Mouse (Mus musculus) embryonic facial prominence, embryonic 11.5 days (tissue): Measurements from ENCODE around the gene Abcb1b. TPM values are rescaled to one million over a fixed set of nuclear protein-coding genes. Genes with fewer than 3 reads are reported as not detected.
A peak's percentile ranks its signal among the peaks of the same experiment; 100 is the strongest.
"Not testable (repeated sequence)": the region's sequence is repeated elsewhere in the genome, so short reads cannot be mapped to it uniquely, and the experiment has no call there.

Source experiments
- ATAC-seq: fragments of 200-750 bp; cut with Nextera tagmentation; replicated peaks from 2 replicates; pipeline ENCODE4 v1.8.0; 2017; ENCODE audit warnings: low read depth; ENCODE audit not compliant: insufficient number of reproducible peaks, low FRiP score, low TSS enrichment
- DNase-seq: peaks from one replicate; pipeline ENCODE4 v3.0.0-alpha.2; 2015; ENCODE audit warnings: low spot score
- H3K27ac ChIP-seq: fragments of 300-500 bp; sonication (generic); replicated peaks from 2 replicates; pipeline ENCODE4 v1.5.1; 2014; ENCODE audit warnings: mild to moderate bottlenecking, low read depth, low read length, control low read depth
- H3K27me3 ChIP-seq: fragments of 300-500 bp; sonication (generic); 2 replicates; pipeline ENCODE4 v1.6.1; 2014; ENCODE audit warnings: mild to moderate bottlenecking, low read length, moderate library complexity, mixed read lengths; ENCODE audit not compliant: control insufficient read depth, insufficient read depth
- H3K36me3 ChIP-seq: fragments of 300-500 bp; sonication (generic); replicated peaks from 2 replicates; pipeline ENCODE4 v1.6.1; 2014; ENCODE audit warnings: low read depth, mild to moderate bottlenecking, low read length, moderate library complexity, mixed read lengths; ENCODE audit not compliant: control insufficient read depth, insufficient read depth
- H3K4me1 ChIP-seq: fragments of 300-500 bp; sonication (generic); 2 replicates; pipeline ENCODE4 v1.6.1; 2014; ENCODE audit warnings: low read length, mixed read lengths; ENCODE audit not compliant: control insufficient read depth, insufficient read depth
- H3K4me2 ChIP-seq: fragments of 300-500 bp; sonication (generic); 2 replicates; pipeline ENCODE4 v1.6.1; 2014; ENCODE audit warnings: low read depth, mild to moderate bottlenecking, control low read depth, low read length, moderate library complexity
- H3K4me3 ChIP-seq: fragments of 300-500 bp; sonication (generic); 2 replicates; pipeline ENCODE4 v1.5.1; 2014; ENCODE audit warnings: low read depth, low read length, control low read depth
- H3K9ac ChIP-seq: fragments of 300-500 bp; sonication (generic); replicated peaks from 2 replicates; pipeline ENCODE4 v1.6.1; 2014; ENCODE audit warnings: mild to moderate bottlenecking, control low read depth, low read length
- H3K9me3 ChIP-seq: fragments of 300-500 bp; sonication (generic); replicated peaks from 2 replicates; pipeline ENCODE4 v1.6.1; 2016; ENCODE audit warnings: mild to moderate bottlenecking, low read length, inconsistent platforms, mixed read lengths; ENCODE audit not compliant: control insufficient read depth
- WGBS: fragments of 180-500 bp; shearing (Covaris S2); extraction: QIAGEN DNeasy Blood & Tissue Kit; methylation state at CpG from one replicate; pipeline ENCODE4 v1.1.7; 2014; 5-methylcytosine and 5-hydroxymethylcytosine counted together
- polyA plus RNA-seq: library from polyadenylated mRNA; unstranded; fragments of >200 nt; fragmentation: Nextera tagmentation; extraction: Ambion mirVana; gene quantifications from 2 replicates; pipeline ENCODE4 v1.2.1, GENCODE M21; 2014

Abcb1b gene
- polyA plus RNA-seq, 1 experiment from 2014 or later, result 0.77 TPM

- H3K4me3 ChIP-seq, result no peak overlapping the region
- WGBS, result 79% methylated on average over 1 of the region's 1 CpGs
- H3K9ac ChIP-seq, result no peak overlapping the region
- ATAC-seq (no peak), DNase-seq (no peak)
- no peaks in the 10 kb centered on the region for H3K36me3 ChIP-seq
- H3K27me3 ChIP-seq, result no peaks in the 10 kb centered on the region
- no peak overlapping the region for H3K27ac ChIP-seq
- no peaks in the 10 kb centered on the region for H3K4me1 ChIP-seq
- no peaks in the 10 kb centered on the region for H3K9me3 ChIP-seq
- no peak overlapping the region for H3K4me2 ChIP-seq
Observed at GRCm38 (mm10) chr5:8813872-8814271, 15.9 kb downstream of the Abcb1b start.

- Histone ChIP-seq H3K9ac (no peak overlapping the region), H3K27ac (no peak overlapping the region), H3K36me3 (no peaks in the 10 kb centered on the region), H3K9me3 (no peaks in the 10 kb centered on the region), H3K4me2 (peak overlapping the region; percentile 13; the same call in 1 of the 2 replicates), H3K4me3 (no peak overlapping the region; the same call in 1 of the 2 replicates), H3K4me1 (no peaks in the 10 kb centered on the region), H3K27me3 (no peaks in the 10 kb centered on the region)
- 16% methylated on average over 6 of the region's 8 CpGs for WGBS
- no peak for DNase-seq
- 0 out of 2 replicates have a peak, but pooled peaks have one; percentile 48 for ATAC-seq
Observed at GRCm38 (mm10) chr5:8819635-8820591, 22.0 kb downstream of the Abcb1b start.

GRCm38 (mm10) chr5:8820592-8821104 lies 22.7 kb downstream of the Abcb1b start:
- not testable (repeated sequence) for H3K27me3 ChIP-seq, H3K4me1 ChIP-seq, H3K9ac ChIP-seq, H3K36me3 ChIP-seq, ATAC-seq, H3K4me2 ChIP-seq, H3K27ac ChIP-seq, H3K9me3 ChIP-seq, H3K4me3 ChIP-seq, DNase-seq
- 3% methylated on average over 4 of the region's 6 CpGs for WGBS

GRCm38 (mm10) chr5:8838661-8839438 lies 40.9 kb downstream of the Abcb1b start:
- ATAC-seq (no peak), DNase-seq (no peak)
- WGBS, result 68% methylated on average over 8 of the region's 8 CpGs
- H3K9ac ChIP-seq, result no peak overlapping the region
- H3K36me3 ChIP-seq, result no peaks in the 10 kb centered on the region
- H3K27ac ChIP-seq, result no peak overlapping the region
- H3K4me3 ChIP-seq, result no peak overlapping the region
- no peaks in the 10 kb centered on the region for H3K9me3 ChIP-seq
- H3K4me2 ChIP-seq, result no peak overlapping the region
- no peaks in the 10 kb centered on the region for H3K27me3 ChIP-seq
- no peaks in the 10 kb centered on the region; the same call in 1 of the 2 replicates for H3K4me1 ChIP-seq

GRCm38 (mm10) chr5:8839651-8840050 lies 41.7 kb downstream of the Abcb1b start:
- DNase-seq, result no peak
- no peaks in the 10 kb centered on the region; the same call in 1 of the 2 replicates for H3K4me1 ChIP-seq
- H3K4me2 ChIP-seq, result no peak overlapping the region
- no peaks in the 10 kb centered on the region for H3K9me3 ChIP-seq
- H3K9ac ChIP-seq, result no peak overlapping the region
- H3K27me3 ChIP-seq, result no peaks in the 10 kb centered on the region
- no peak for ATAC-seq
- no peak overlapping the region for H3K27ac ChIP-seq
- no peaks in the 10 kb centered on the region for H3K36me3 ChIP-seq
- 81% methylated on average over 4 of the region's 4 CpGs for WGBS
- no peak overlapping the region for H3K4me3 ChIP-seq

GRCm38 (mm10) chr5:8840887-8841286 lies 42.9 kb downstream of the Abcb1b start:
- Histone ChIP-seq H3K4me3 (no peak overlapping the region), H3K4me2 (no peak overlapping the region), H3K36me3 (no peaks in the 10 kb centered on the region), H3K9me3 (no peaks in the 10 kb centered on the region), H3K27ac (no peak overlapping the region), H3K27me3 (no peaks in the 10 kb centered on the region), H3K4me1 (no peaks in the 10 kb centered on the region; the same call in 1 of the 2 replicates), H3K9ac (no peak overlapping the region)
- DNase-seq, result peak; percentile 76
- WGBS, result 43% methylated on average over 5 of the region's 5 CpGs
- no peak for ATAC-seq

- Histone ChIP-seq H3K27me3 (no peaks in the 10 kb centered on the region), H3K4me3 (no peak overlapping the region), H3K9ac (no peak overlapping the region), H3K4me2 (no peak overlapping the region), H3K9me3 (no peaks in the 10 kb centered on the region), H3K27ac (no peak overlapping the region), H3K36me3 (no peaks in the 10 kb centered on the region), H3K4me1 (no peaks in the 10 kb centered on the region; the same call in 1 of the 2 replicates)
- 48% methylated on average over 3 of the region's 3 CpGs for WGBS
- ATAC-seq (no peak), DNase-seq (peak; percentile 17)
Observed at GRCm38 (mm10) chr5:8842815-8843214, 44.9 kb downstream of the Abcb1b start.
